Mouse (Mus musculus): ENCODE data around the gene Mmrn2.
"Not testable (repeated sequence)": the region's sequence is repeated elsewhere in the genome, so short reads cannot be mapped to it uniquely, and the experiment has no call there.

The Mmrn2 gene

GRCm38 (mm10) chr14:34410716-34411115 is 35.5 kb downstream of the Mmrn2 start:
- no peak for DNase-seq

GRCm38 (mm10) chr14:34412164-34412896 is 37.1 kb downstream of the Mmrn2 start:
- no peak for DNase-seq

DNA sequence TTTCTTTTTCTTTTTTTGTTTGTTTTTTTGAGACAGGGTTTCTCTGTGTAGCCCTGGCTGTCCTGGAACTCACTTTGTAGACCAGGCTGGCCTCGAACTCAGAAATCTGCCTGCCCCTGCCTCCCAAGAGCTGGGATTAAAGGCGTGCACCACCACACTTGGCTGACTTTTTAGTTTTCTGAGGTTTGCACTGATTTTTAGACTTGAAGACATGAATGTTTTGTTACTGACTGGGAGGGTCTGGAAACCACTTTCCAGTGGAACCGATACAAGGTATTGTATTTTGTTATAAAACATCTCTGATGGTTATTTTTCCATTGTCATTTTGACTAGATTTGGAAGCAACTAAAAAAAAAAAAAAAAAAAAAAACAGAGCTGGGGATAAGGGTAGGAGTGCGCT is 41.7 kb downstream of the Mmrn2 start:
- DNase-seq = not testable (repeated sequence)

DNA sequence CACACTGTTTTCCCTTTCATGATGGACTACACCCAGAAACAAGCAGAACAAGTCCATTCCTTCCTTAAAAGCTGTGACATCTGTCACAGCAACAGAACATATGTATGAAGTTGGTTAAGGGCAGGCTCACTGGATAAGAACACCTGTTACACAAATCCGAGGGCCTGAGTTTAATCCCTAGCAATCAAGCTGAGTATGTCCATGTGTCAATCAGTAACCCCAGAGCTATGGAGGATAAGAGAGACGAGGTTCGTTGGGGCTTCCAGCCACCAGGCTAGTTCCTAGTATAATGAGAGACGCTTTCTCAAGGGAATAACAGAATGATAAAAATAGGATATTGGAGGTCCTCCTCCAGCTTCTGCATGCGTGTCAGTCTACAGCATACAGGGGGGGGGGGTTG is 42.2 kb downstream of the Mmrn2 start:
- no peak for DNase-seq

DNA sequence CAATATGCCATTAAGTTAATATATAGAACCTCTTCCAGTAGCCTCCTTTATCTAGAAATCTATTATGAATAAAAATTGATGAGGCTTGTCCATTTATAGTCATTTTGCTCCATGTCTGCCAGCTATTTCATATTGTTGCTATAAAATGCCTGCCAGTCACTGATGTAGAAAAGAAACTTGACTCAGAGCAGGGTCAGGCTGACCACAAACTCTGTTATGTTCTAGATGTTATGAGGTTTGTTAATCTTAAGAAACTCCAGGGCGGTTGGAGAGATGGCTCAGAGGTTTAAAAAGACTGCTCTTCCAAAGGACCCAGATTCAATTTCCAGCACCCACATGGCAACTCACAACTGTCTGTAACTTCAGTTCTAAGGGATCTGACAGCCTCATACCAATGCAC is 45.8 kb downstream of the Mmrn2 start:
- DNase-seq = no peak

DNA sequence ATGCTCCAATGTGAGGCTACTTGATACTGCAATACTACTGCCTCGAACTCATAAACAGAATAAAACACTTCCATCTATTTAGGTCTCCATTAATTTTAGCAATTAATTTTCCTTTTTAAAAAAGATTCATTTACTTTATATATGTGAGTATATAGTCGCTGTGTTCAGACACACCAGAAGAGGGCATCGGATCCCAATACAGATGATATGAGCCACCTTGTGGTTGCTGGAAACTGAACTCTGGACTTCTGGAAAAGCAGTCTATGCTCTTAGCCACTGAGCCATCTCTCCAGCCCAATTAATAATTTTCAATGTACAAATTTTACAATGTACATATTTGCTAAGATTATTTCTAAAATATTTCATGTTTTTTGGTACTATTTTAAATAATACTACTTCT is 53.0 kb downstream of the Mmrn2 start:
- no peak for DNase-seq

GRCm38 (mm10) chr14:34429069-34429468 is 53.8 kb downstream of the Mmrn2 start:
- DNase-seq = no peak

- no peak for DNase-seq
Measured at GRCm38 (mm10) chr14:34440526-34441066, 65.3 kb downstream of the Mmrn2 start.

DNA sequence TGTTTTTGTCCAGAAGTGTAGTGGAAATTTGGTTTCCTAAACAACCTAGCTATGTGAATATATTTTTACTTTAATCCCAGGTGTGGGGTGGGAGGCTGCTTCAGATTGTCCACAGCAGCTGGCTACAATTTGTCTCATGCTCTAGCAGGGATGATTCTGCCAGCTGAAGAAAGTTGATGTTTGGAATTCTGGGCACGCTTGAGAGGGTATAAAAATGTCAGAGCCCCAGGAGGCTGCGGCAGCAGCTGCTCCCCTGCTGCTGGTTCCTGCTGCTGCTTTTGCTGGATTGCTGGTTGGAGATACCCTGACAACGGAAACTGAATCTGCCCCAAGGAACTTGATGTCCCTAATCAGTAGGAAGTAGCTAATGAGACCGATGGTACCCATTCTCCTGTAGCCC is 67.3 kb downstream of the Mmrn2 start:
- DNase-seq = no peak

DNA sequence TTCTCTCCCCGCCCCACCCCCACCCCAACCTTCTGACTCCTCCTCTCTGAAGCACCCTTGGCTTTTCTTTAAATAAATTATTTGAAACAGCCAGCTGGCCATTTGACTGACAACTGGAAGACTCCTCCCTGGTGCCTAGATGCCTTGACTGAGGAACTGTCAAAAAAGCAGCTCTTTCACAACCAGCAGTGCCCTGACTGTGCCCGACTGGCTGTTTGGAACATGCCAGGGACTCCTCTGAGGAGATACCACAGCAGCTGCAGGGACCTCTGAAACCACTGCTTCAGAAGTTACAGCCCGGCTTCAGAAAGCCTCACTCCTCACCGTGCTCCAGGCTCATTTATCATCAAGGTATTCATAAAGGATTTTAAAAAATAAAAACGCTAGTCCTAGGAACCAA is 69.1 kb downstream of the Mmrn2 start:
- no peak for DNase-seq

GRCm38 (mm10) chr14:34444924-34445323 is 69.7 kb downstream of the Mmrn2 start:
- DNase-seq = no peak

GRCm38 (mm10) chr14:34445348-34445747 is 70.1 kb downstream of the Mmrn2 start:
- no peak for DNase-seq

- DNase-seq = no peak
Measured at GRCm38 (mm10) chr14:34446624-34447023, 71.4 kb downstream of the Mmrn2 start.

GRCm38 (mm10) chr14:34447659-34448058 is 72.4 kb downstream of the Mmrn2 start:
- DNase-seq = no peak

DNA sequence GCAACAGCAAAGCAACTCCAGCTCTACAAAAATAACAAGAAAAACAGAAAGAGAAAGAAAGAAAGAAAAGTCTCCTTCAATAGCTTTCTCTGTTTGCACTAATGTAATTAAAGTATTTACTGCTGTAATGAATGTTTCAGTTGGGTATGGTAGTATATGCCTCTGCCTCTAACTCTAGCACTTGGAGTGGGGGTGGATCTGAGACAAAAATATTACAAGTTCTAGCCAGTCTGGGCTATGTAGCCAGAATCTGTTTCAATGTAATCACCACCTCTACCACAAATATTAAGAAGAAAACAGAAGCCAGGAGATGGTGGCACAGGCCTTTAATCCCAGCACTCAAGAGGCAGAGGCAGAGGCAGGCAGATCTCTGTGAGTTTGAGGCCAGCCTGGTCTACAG is 73.1 kb downstream of the Mmrn2 start:
- no peak for DNase-seq

GRCm38 (mm10) chr14:34449807-34450206 is 74.5 kb downstream of the Mmrn2 start:
- no peak for DNase-seq

DNA sequence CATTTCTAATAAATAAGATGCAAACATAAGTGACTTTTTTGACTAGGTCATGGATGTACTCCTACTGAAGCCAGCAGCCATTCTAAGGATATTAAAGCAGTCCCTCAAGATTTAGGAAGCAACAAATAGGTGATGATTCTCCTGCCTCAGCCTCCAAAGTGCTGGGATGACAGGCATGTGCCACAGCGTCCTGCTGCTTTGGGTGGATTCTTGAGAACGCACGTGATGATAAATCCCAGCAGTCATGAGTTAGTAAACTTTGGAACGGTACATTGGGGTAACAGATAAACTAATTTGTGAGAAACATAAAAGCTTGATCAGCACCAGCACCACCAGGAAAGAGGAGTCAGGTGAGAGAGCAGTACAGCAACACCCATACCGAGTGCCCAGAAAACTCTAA is 75.2 kb downstream of the Mmrn2 start:
- no peak for DNase-seq

DNA sequence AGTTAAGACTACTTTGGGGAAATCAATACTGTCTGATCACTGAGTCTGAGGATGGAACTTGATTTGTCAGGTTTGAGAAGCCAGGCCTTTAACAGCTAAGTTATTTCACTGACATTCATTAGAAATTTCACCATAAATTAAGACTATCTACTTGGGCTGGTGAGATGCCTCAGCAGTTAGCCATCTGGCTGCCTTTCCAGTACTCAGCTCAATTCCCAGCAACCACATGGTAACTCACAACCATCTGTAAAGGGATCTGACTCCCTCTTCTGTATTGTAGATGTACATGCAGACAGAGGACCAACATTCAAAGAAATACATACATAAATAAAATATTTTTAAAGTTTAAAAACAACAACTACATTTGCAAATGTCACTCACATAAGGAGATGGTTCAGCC is 76.6 kb downstream of the Mmrn2 start:
- DNase-seq = no peak

GRCm38 (mm10) chr14:34453648-34454047 is 78.4 kb downstream of the Mmrn2 start:
- DNase-seq = no peak
